Comparison of ENCODE assay signal across 8 mouse cellular contexts in genomic region chr10:68908236-68908635, GRCm38 (mm10).
DNase-seq lines count a peak whose midpoint lies in the region; ATAC-seq and TF ChIP-seq lines count a peak whose summit lies in the region.

No protein-coding gene starts in this region.

- no peak overlapping the region for H3K4me3 ChIP-seq in kidney, adult 2 months (ENCODE audit: insufficient read depth, low read depth, low read length)
- no peak overlapping the region for H3K4me3 ChIP-seq in kidney, embryonic 14.5 days (ENCODE audit: low read length)
- H3K4me3 ChIP-seq in forebrain, embryonic 13.5 days, result no peak overlapping the region
- no peak overlapping the region for H3K4me3 ChIP-seq in limb, embryonic 10.5 days

- H3K4me1 ChIP-seq in kidney, adult 2 months (ENCODE audit: control insufficient read depth, insufficient read depth, low read length), result no peaks in the 10 kb centered on the region
- H3K4me1 ChIP-seq in kidney, embryonic 14.5 days (ENCODE audit: control insufficient read depth, insufficient read depth, low read length), result no peaks in the 10 kb centered on the region
- 0 out of 2 replicates have a peak, but pooled peaks cover 4% of the 10 kb centered on the region for H3K4me1 ChIP-seq in forebrain, embryonic 13.5 days
- H3K4me1 ChIP-seq in limb, embryonic 10.5 days, result no peaks in the 10 kb centered on the region

- no peak for ATAC-seq in kidney, embryonic 14.5 days (ENCODE audit: low FRiP score, low TSS enrichment)
- peak; percentile 44 for ATAC-seq in forebrain, embryonic 13.5 days

- no peak for TF ChIP-seq POLR2A in kidney, adult 2 months (IDR thresholded peaks at IDR 0.05; ENCODE audit: low read depth, low read length)
- TF ChIP-seq POLR2A in brain, embryonic 14.5 days (IDR thresholded peaks at IDR 0.05; ENCODE audit: borderline replicate concordance, extremely low read depth, insufficient read depth, insufficient read length, poor library complexity, severe bottlenecking), result no peak

- H3K9me3 ChIP-seq in kidney, embryonic 14.5 days (ENCODE audit: control insufficient read depth, low read length), result no peaks in the 10 kb centered on the region
- no peaks in the 10 kb centered on the region for H3K9me3 ChIP-seq in forebrain, embryonic 13.5 days (replicated peaks)
- H3K9me3 ChIP-seq in limb, embryonic 10.5 days (replicated peaks), result no peaks in the 10 kb centered on the region

- DNase-seq in kidney, adult 2 months, result peak; percentile 72
- peak; percentile 91 for DNase-seq in brain, embryonic 14.5 days (ENCODE audit: low read depth)
- peak; percentile 52 for DNase-seq in hindlimb bud, embryonic 11.5 days (ENCODE audit: extremely low spot score, low read depth, low spot score)
- peak; percentile 78 for DNase-seq in limb, embryonic 10.5 days (ENCODE audit: low spot score)
- peak; percentile 38 for DNase-seq in ovary, postnatal 14 days (ENCODE audit: low spot score)
- DNase-seq in thymus, postnatal 36 days, result peak; percentile 11 to 31

- TF ChIP-seq CTCF in kidney, adult 2 months (conservative IDR thresholded peaks at IDR 0.05; ENCODE audit: insufficient read depth, insufficient read length, low read depth, low read length), result 0 out of 2 replicates have a peak, but pooled peaks have one; percentile 8
- peak; percentile 56; the same call in 1 of the 2 replicates for TF ChIP-seq CTCF in brain, embryonic 14.5 days (IDR thresholded peaks at IDR 0.05; ENCODE audit: borderline replicate concordance, extremely low read depth, insufficient read depth, insufficient read length)

- no peaks in the 10 kb centered on the region for H3K36me3 ChIP-seq in kidney, adult 2 months (ENCODE audit: control insufficient read depth, insufficient read depth, low read length)
- no peaks in the 10 kb centered on the region for H3K36me3 ChIP-seq in kidney, embryonic 14.5 days (ENCODE audit: control insufficient read depth, insufficient read depth, low read length)
- H3K36me3 ChIP-seq in forebrain, embryonic 13.5 days (ENCODE audit: poor library complexity, severe bottlenecking), result no peaks in the 10 kb centered on the region
- H3K36me3 ChIP-seq in limb, embryonic 10.5 days, result no peaks in the 10 kb centered on the region

- 16% methylated on average over 5 of the region's 5 CpGs for WGBS in kidney, adult 2 months
- 28% methylated on average over 5 of the region's 5 CpGs for WGBS in kidney, embryonic 14.5 days
- WGBS in forebrain, embryonic 13.5 days, result 21% methylated on average over 5 of the region's 5 CpGs
- WGBS in limb, embryonic 10.5 days, result 30% methylated on average over 5 of the region's 5 CpGs

- H3K27me3 ChIP-seq in kidney, adult 2 months (replicated peaks; ENCODE audit: control insufficient read depth, insufficient read depth, low read length), result no peaks in the 10 kb centered on the region; the same call in 1 of the 2 replicates
- no peaks in the 10 kb centered on the region for H3K27me3 ChIP-seq in kidney, embryonic 14.5 days (ENCODE audit: control insufficient read depth, insufficient read depth, low read length)
- no peaks in the 10 kb centered on the region for H3K27me3 ChIP-seq in forebrain, embryonic 13.5 days
- no peaks in the 10 kb centered on the region for H3K27me3 ChIP-seq in limb, embryonic 10.5 days (ENCODE audit: low read depth, poor library complexity, severe bottlenecking)

- no peak overlapping the region for H3K9ac ChIP-seq in kidney, embryonic 14.5 days (ENCODE audit: low read depth, low read length)
- H3K9ac ChIP-seq in forebrain, embryonic 13.5 days, result no peak overlapping the region

- no peak overlapping the region for H3K27ac ChIP-seq in kidney, adult 2 months (ENCODE audit: insufficient read depth, low read depth, low read length)
- no peak overlapping the region for H3K27ac ChIP-seq in kidney, embryonic 14.5 days (ENCODE audit: low read depth, low read length)
- no peak overlapping the region for H3K27ac ChIP-seq in forebrain, embryonic 13.5 days
- H3K27ac ChIP-seq in limb, embryonic 10.5 days, result no peak overlapping the region

- no peak overlapping the region for H3K4me2 ChIP-seq in kidney, embryonic 14.5 days (replicated peaks; ENCODE audit: low read depth, low read length)
- no peak overlapping the region for H3K4me2 ChIP-seq in forebrain, embryonic 13.5 days

Comparison
In these comparisons a context has a peak if more than half of its experiments do, and no peak if none do; other contexts are left out.
1. DNase-seq: peak in every context shown above with its lines; median percentile 91 in brain, embryonic 14.5 days; 78 in limb, embryonic 10.5 days; 72 in kidney, adult 2 months; 52 in hindlimb bud, embryonic 11.5 days; 38 in ovary, postnatal 14 days; 21 in thymus, postnatal 36 days.